7 mouse cellular contexts compared by ENCODE assay signal in the genomic region with DNA sequence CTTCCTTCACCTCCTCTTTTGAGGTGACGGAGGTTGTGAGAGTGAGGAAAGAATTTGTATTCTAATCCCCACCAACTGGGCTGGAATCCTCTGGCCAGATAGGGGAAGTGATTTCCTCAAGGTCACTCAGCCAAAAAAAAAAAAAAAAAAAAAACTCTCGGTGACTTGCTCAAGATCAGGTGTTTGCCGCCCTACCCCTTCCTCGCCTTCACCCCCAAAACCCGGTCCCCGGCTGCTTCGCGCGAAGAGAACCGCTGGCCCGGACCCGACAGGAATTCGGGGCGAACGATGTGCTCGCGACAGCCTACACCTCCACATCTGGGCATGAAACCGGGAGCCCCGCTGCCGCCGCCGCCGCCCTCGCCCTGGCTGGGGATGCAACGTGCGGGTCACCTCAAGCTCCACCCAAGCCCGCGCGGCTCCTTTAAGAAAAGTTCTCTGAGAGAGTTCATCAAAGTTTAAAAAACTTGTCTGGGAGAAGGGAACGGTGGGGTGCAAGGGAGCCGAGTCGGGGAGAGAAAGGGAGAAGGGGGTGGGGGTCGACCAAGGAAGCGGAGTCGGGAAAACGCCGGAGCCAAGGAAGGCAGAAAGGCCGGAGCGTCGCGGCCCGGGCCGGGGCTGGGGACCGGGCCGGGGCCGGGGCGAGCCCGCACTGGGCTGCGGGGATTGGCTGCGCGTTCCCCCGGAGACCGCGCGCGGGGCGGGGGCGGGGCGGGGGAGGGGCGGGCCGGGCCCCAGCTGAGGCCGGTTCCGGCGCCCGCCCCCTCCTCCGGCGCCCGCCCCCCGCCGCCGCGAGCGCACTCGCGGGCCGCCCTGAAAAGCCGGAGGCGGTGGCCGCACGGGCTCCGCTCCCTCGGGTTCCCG. TPM values are rescaled to one million over a fixed set of nuclear protein-coding genes. Genes with fewer than 3 reads are reported as not detected.
A peak's percentile ranks its signal among the peaks of the same experiment; 100 is the strongest.
DNase-seq lines count a peak whose midpoint lies in the region; ATAC-seq and TF ChIP-seq lines count a peak whose summit lies in the region.

No protein-coding gene starts in this region.

- peak; percentile 25 for ATAC-seq in inflammation-experienced regulatory T-cells, adult 6 months
- ATAC-seq in liver, embryonic 15.5 days (ENCODE audit: insufficient read depth): peak; percentile 83
- ATAC-seq in neural tube, embryonic 12.5 days (ENCODE audit: low FRiP score, low read depth): peak; percentile 87

- peak overlapping the region; percentile 91 for H3K27ac ChIP-seq in ES-Bruce4 (ENCODE audit: insufficient read depth, low read length)
- peak overlapping the region; percentile 53; the same call in 1 of the 2 replicates for H3K27ac ChIP-seq in liver, embryonic 15.5 days (replicated peaks)
- no peak overlapping the region for H3K27ac ChIP-seq in neural tube, embryonic 12.5 days

- under 1% methylated on average over 69 of the region's 83 CpGs for WGBS in liver, embryonic 15.5 days (ENCODE audit: insufficient replicate concordance)
- under 1% methylated on average over 57 of the region's 83 CpGs for WGBS in neural tube, embryonic 12.5 days

- H3K36me3 ChIP-seq in ES-Bruce4 (ENCODE audit: control insufficient read depth, insufficient read depth, low read length, poor library complexity, severe bottlenecking): no peaks in the 10 kb centered on the region
- H3K36me3 ChIP-seq in liver, embryonic 15.5 days (replicated peaks): no peaks in the 10 kb centered on the region
- H3K36me3 ChIP-seq in neural tube, embryonic 12.5 days: no peaks in the 10 kb centered on the region

- peak; percentile 79 to 89 for DNase-seq in adrenal gland, postnatal 36 days
- DNase-seq in gastrocnemius, postnatal 25 days: peak; percentile 71
- peak; percentile 75 for DNase-seq in thymus, postnatal 4 days

- H3K4me1 ChIP-seq in ES-Bruce4 (ENCODE audit: control insufficient read depth, insufficient read depth, low read length): no peaks in the 10 kb centered on the region
- peaks cover 15% of the 10 kb centered on the region for H3K4me1 ChIP-seq in liver, embryonic 15.5 days (replicated peaks)
- H3K4me1 ChIP-seq in neural tube, embryonic 12.5 days: peaks cover 16% of the 10 kb centered on the region

- no peaks in the 10 kb centered on the region for H3K27me3 ChIP-seq in ES-Bruce4 (ENCODE audit: control insufficient read depth, insufficient read depth, low read length, poor library complexity, severe bottlenecking)
- H3K27me3 ChIP-seq in liver, embryonic 15.5 days: peaks cover 92% of the 10 kb centered on the region
- peaks cover 47% of the 10 kb centered on the region for H3K27me3 ChIP-seq in neural tube, embryonic 12.5 days (replicated peaks)

- peak overlapping the region; percentile 71 for H3K4me2 ChIP-seq in liver, embryonic 15.5 days
- H3K4me2 ChIP-seq in neural tube, embryonic 12.5 days (replicated peaks): peak overlapping the region; percentile 99

- no peaks in the 10 kb centered on the region for H3K9me3 ChIP-seq in ES-Bruce4 (replicated peaks; ENCODE audit: control insufficient read depth, insufficient read depth, low read length, poor library complexity, severe bottlenecking)
- H3K9me3 ChIP-seq in liver, embryonic 15.5 days (replicated peaks): no peaks in the 10 kb centered on the region
- H3K9me3 ChIP-seq in neural tube, embryonic 12.5 days: no peaks in the 10 kb centered on the region

- peak overlapping the region; percentile 85 for H3K9ac ChIP-seq in ES-Bruce4 (ENCODE audit: low read depth, poor library complexity, severe bottlenecking)
- H3K9ac ChIP-seq in liver, embryonic 15.5 days: peak overlapping the region; percentile 27
- peak overlapping the region; percentile 66 for H3K9ac ChIP-seq in neural tube, embryonic 12.5 days

- TF ChIP-seq POLR2A in ES-Bruce4 (IDR thresholded peaks at IDR 0.05; ENCODE audit: insufficient read depth, low read length): no peak

- TF ChIP-seq EP300 in ES-Bruce4 (IDR thresholded peaks at IDR 0.05; ENCODE audit: insufficient read depth, low read depth, low read length): no peak

- TF ChIP-seq CTCF in ES-Bruce4 (IDR thresholded peaks at IDR 0.05; ENCODE audit: low read depth, low read length): no peak

- peak overlapping the region; percentile 92 for H3K4me3 ChIP-seq in ES-Bruce4 (ENCODE audit: low read depth, low read length)
- H3K4me3 ChIP-seq in liver, embryonic 15.5 days (replicated peaks): peak overlapping the region; percentile 60
- H3K4me3 ChIP-seq in neural tube, embryonic 12.5 days: peak overlapping the region; percentile 66

RNA-seq across cellular contexts. Expression of gene Rbpms2, which starts 0.6 kb away (rescaled TPM):
- 162 and 174 TPM in 2 replicates for polyA plus RNA-seq in ES-Bruce4 (2011; ENCODE audit: insufficient read depth, insufficient read length, low read depth, missing spikeins)
- total RNA-seq in adrenal gland, postnatal 36 days (2021): 10 to 100 TPM; 51.1 to 67.3 TPM
- 1 to 10 TPM; 1.4 to 2.8 TPM for total RNA-seq in gastrocnemius, postnatal 25 days (2021)
- polyA plus RNA-seq in inflammation-experienced regulatory T-cells, adult 6 months (2017; shearing (Covaris generic)): 1 to 10 TPM in 1 of 3 experiments, not detected in 2; 1.0 TPM
- polyA plus RNA-seq in liver, embryonic 15.5 days (2015; fragmentation: Nextera tagmentation; extraction: Ambion mirVana): 11.3 and 11.8 TPM in 2 replicates
- polyA plus RNA-seq in neural tube, embryonic 12.5 days (2016; fragmentation: Nextera tagmentation; extraction: Ambion mirVana): 10.2 and 10.3 TPM in 2 replicates

RNA-seq across cellular contexts. Expression of gene Oaz2, which starts 37.8 kb away (rescaled TPM):
- 69.0 and 81.5 TPM in 2 replicates for polyA plus RNA-seq in ES-Bruce4 (2011; ENCODE audit: insufficient read depth, insufficient read length, low read depth, missing spikeins)
- total RNA-seq in adrenal gland, postnatal 36 days (2021): 100 to 1,000 TPM; 128 to 130 TPM
- 100 to 1,000 TPM; 231 to 232 TPM for total RNA-seq in gastrocnemius, postnatal 25 days (2021)
- 10 to 100 TPM; 26.3 to 30.5 (median 26.9) TPM for polyA plus RNA-seq in inflammation-experienced regulatory T-cells, adult 6 months (2017; shearing (Covaris generic))
- polyA plus RNA-seq in liver, embryonic 15.5 days (2015; fragmentation: Nextera tagmentation; extraction: Ambion mirVana): 48.8 and 51.7 TPM in 2 replicates
- 331 and 337 TPM in 2 replicates for polyA plus RNA-seq in neural tube, embryonic 12.5 days (2016; fragmentation: Nextera tagmentation; extraction: Ambion mirVana)

RNA-seq across cellular contexts. Expression of gene Pif1, which starts 43.0 kb away (rescaled TPM):
- 27.7 and 32.3 TPM in 2 replicates for polyA plus RNA-seq in ES-Bruce4 (2011; ENCODE audit: insufficient read depth, insufficient read length, low read depth, missing spikeins)
- under 1 TPM; 0.46 to 0.92 TPM for total RNA-seq in adrenal gland, postnatal 36 days (2021)
- total RNA-seq in gastrocnemius, postnatal 25 days (2021): not detected
- polyA plus RNA-seq in inflammation-experienced regulatory T-cells, adult 6 months (2017; shearing (Covaris generic)): 1 to 10 TPM in 2 of 3 experiments, under 1 TPM in 1; 0.32 to 7.4 (median 1.1) TPM
- polyA plus RNA-seq in liver, embryonic 15.5 days (2015; fragmentation: Nextera tagmentation; extraction: Ambion mirVana): 10.0 and 13.2 TPM in 2 replicates
- polyA plus RNA-seq in neural tube, embryonic 12.5 days (2016; fragmentation: Nextera tagmentation; extraction: Ambion mirVana): 14.7 and 15.8 TPM in 2 replicates

RNA-seq across cellular contexts. Expression of gene Plekho2, which starts 50.2 kb away (rescaled TPM):
- polyA plus RNA-seq in ES-Bruce4 (2011; ENCODE audit: insufficient read depth, insufficient read length, low read depth, missing spikeins): 6.1 and 6.2 TPM in 2 replicates
- 10 to 100 TPM; 56.6 to 71.5 TPM for total RNA-seq in adrenal gland, postnatal 36 days (2021)
- 1 to 10 TPM; 4.7 to 6.3 TPM for total RNA-seq in gastrocnemius, postnatal 25 days (2021)
- polyA plus RNA-seq in inflammation-experienced regulatory T-cells, adult 6 months (2017; shearing (Covaris generic)): 10 to 100 TPM; 44.8 to 84.9 (median 55.9) TPM
- polyA plus RNA-seq in liver, embryonic 15.5 days (2015; fragmentation: Nextera tagmentation; extraction: Ambion mirVana): 27.0 and 27.3 TPM in 2 replicates
- 11.6 and 12.4 TPM in 2 replicates for polyA plus RNA-seq in neural tube, embryonic 12.5 days (2016; fragmentation: Nextera tagmentation; extraction: Ambion mirVana)

Comparison
In these comparisons a context has a peak if more than half of its experiments do, and no peak if none do; other contexts are left out.
1. H3K9ac ChIP-seq: peak in every context shown above with its lines; median percentile 85 in ES-Bruce4; 66 in neural tube, embryonic 12.5 days; 27 in liver, embryonic 15.5 days.
2. ATAC-seq: peak in every context shown above with its lines; median percentile 87 in neural tube, embryonic 12.5 days; 83 in liver, embryonic 15.5 days; 25 in inflammation-experienced regulatory T-cells, adult 6 months.
3. RNA of gene Rbpms2, which starts 0.6 kb away (polyA plus RNA-seq): 162 to 174 TPM in ES-Bruce4; 11.3 to 11.8 TPM in liver, embryonic 15.5 days, 10.2 to 10.3 TPM in neural tube, embryonic 12.5 days and 1.0 TPM in inflammation-experienced regulatory T-cells, adult 6 months; every median in the first group is over 10 times any median in the second.
4. Peak in every context shown above with its lines, with median percentiles within 50 percentile points of each other: H3K4me3 ChIP-seq and DNase-seq.